Mouse (Mus musculus): ENCODE measurements around the gene Fndc4.

The Fndc4 gene

GRCm38 (mm10) chr5:31257616-31258015 lies 38.3 kb downstream of the Fndc4 start:
- no peak for DNase-seq (ENCODE audit: low read depth, low spot score)

GRCm38 (mm10) chr5:31255971-31256370 lies 39.9 kb downstream of the Fndc4 start:
- no peak for DNase-seq (ENCODE audit: low read depth, low spot score)

GRCm38 (mm10) chr5:31255381-31255780 lies 40.5 kb downstream of the Fndc4 start:
- no peak for DNase-seq (ENCODE audit: low read depth, low spot score)

- DNase-seq (ENCODE audit: low read depth, low spot score), result no peak
Observed at GRCm38 (mm10) chr5:31254901-31255300, 41.0 kb downstream of the Fndc4 start.

GRCm38 (mm10) chr5:31254452-31254851 lies 41.4 kb downstream of the Fndc4 start:
- peak; percentile 24 for DNase-seq (ENCODE audit: low read depth, low spot score)

GRCm38 (mm10) chr5:31253806-31254205 lies 42.1 kb downstream of the Fndc4 start:
- no peak for DNase-seq (ENCODE audit: low read depth, low spot score)

- DNase-seq (ENCODE audit: low read depth, low spot score), result peak; percentile 30
Observed at GRCm38 (mm10) chr5:31252795-31253545, 42.9 kb downstream of the Fndc4 start.

- no peak for DNase-seq (ENCODE audit: low read depth, low spot score)
Observed at GRCm38 (mm10) chr5:31252151-31252550, 43.7 kb downstream of the Fndc4 start.

GRCm38 (mm10) chr5:31251541-31252101 lies 44.3 kb downstream of the Fndc4 start, which contains the start of gene Krtcap3:
Krtcap3 (plus strand) TSS chr5:31251691.
- peak; percentile 77 for DNase-seq (ENCODE audit: low read depth, low spot score)

GRCm38 (mm10) chr5:31250716-31251115 lies 45.2 kb downstream of the Fndc4 start:
- no peak for DNase-seq (ENCODE audit: low read depth, low spot score)
